Mouse (Mus musculus) embryonic facial prominence, embryonic 13.5 days (tissue): ENCODE results near the gene Cxcl17. TPM values are rescaled to one million over a fixed set of nuclear protein-coding genes. Genes with fewer than 3 reads are reported as not detected.
"Not testable (repeated sequence)": the region's sequence is repeated elsewhere in the genome, so short reads cannot be mapped to it uniquely, and the experiment has no call there.

Experiments used
- ATAC-seq: fragments of 200-750 bp; cut with Nextera tagmentation; 2 replicates; pipeline ENCODE4 v1.8.0; 2017; ENCODE audit warnings: low read depth; ENCODE audit not compliant: insufficient number of reproducible peaks, insufficient read depth, low FRiP score, low TSS enrichment
- H3K27ac ChIP-seq: fragments of 300-500 bp; sonication (generic); 2 replicates; pipeline ENCODE4 v1.5.1; 2015; ENCODE audit warnings: moderate library complexity, mild to moderate bottlenecking, inconsistent platforms
- H3K27me3 ChIP-seq: fragments of 300-500 bp; sonication (generic); 2 replicates; pipeline ENCODE4 v1.6.1; 2015; ENCODE audit warnings: mild to moderate bottlenecking, inconsistent platforms
- H3K36me3 ChIP-seq: fragments of 300-500 bp; sonication (generic); 2 replicates; pipeline ENCODE4 v1.6.1; 2015; ENCODE audit warnings: mild to moderate bottlenecking, inconsistent platforms
- H3K4me1 ChIP-seq: fragments of 300-500 bp; sonication (generic); 2 replicates; pipeline ENCODE4 v1.6.1; 2015; ENCODE audit warnings: inconsistent platforms
- H3K4me2 ChIP-seq: fragments of 300-500 bp; sonication (generic); 2 replicates; pipeline ENCODE4 v1.6.1; 2015; ENCODE audit warnings: moderate library complexity, mild to moderate bottlenecking, inconsistent platforms
- H3K4me3 ChIP-seq: fragments of 300-500 bp; sonication (generic); 2 replicates; pipeline ENCODE4 v1.5.1; 2015; ENCODE audit warnings: mild to moderate bottlenecking, inconsistent platforms
- H3K9ac ChIP-seq: fragments of 300-500 bp; sonication (generic); 2 replicates; pipeline ENCODE4 v1.6.1; 2015; ENCODE audit warnings: mild to moderate bottlenecking, inconsistent platforms
- H3K9me3 ChIP-seq: fragments of 300-500 bp; sonication (generic); 2 replicates; pipeline ENCODE4 v1.6.1; 2016; ENCODE audit warnings: inconsistent platforms
- WGBS: fragments of 180-500 bp; shearing (Covaris S2); methylation state at CpG from one replicate; pipeline ENCODE4 v1.1.7; 2015; ENCODE audit warnings: mixed read lengths; 5-methylcytosine and 5-hydroxymethylcytosine counted together
- polyA plus RNA-seq: library from polyadenylated mRNA; unstranded; fragments of >200 nt; fragmentation: Nextera tagmentation; extraction: Ambion mirVana; gene quantifications from 2 replicates; pipeline ENCODE4 v1.2.1, GENCODE M21; 2015

Cxcl17 gene
- polyA plus RNA-seq, 1 experiment from 2014 or later = not detected

DNA sequence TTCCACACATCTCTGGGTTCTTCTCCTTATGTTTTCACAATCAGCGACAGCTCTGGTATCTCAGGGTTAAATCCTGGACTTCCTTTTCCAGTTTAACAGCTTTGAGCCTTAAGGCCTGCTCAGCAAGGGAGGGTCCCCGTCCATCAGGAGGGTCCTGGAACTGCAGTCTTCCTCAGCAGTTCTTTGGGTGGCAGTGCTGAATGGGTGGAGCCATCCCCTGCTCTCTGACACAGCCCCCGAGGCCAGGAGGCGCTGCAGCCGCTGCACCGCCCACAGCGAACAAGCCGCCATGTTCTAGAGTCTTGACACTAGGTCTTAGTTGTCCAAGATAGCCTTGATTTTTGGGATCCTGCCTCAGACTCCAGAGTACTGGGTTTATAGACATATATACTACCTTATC, 6.8 kb upstream of the Cxcl17 start:
- Histone ChIP-seq H3K4me2 (no peak overlapping the region), H3K9me3 (no peaks in the 10 kb centered on the region), H3K9ac (no peak overlapping the region), H3K27ac (no peak overlapping the region), H3K27me3 (peaks cover 22% of the 10 kb centered on the region), H3K4me3 (no peak overlapping the region), H3K4me1 (0 out of 2 replicates have a peak, but pooled peaks cover 3% of the 10 kb centered on the region), H3K36me3 (no peaks in the 10 kb centered on the region)
- 78% methylated on average over 8 of the region's 8 CpGs for WGBS
- ATAC-seq = no peak

DNA sequence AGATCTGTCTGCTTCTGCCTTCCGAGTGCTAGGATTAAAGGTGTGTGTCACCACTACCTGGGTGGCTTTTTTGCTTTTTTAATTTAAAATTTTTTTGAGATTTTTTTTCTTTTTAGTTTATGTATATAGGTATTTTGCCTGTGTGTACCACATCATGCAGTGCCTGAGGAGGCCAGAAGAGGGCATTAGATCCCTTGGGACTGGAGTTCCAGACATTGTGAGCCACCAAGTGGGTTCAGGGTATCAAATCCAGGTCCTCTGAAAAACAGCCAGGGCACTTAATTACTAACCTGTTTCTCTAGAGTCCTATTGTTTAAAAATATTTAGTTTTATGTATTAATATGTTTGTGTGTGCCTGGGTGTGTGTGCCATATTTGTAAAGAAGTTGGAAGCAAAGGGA, 4.9 kb upstream of the Cxcl17 start:
- 84% methylated on average over 1 of the region's 1 CpGs for WGBS
- no peaks in the 10 kb centered on the region for H3K9me3 ChIP-seq
- H3K4me1 ChIP-seq = 0 out of 2 replicates have a peak, but pooled peaks cover 1% of the 10 kb centered on the region
- H3K27me3 ChIP-seq = peaks cover 10% of the 10 kb centered on the region
- no peak overlapping the region for H3K4me2 ChIP-seq
- H3K9ac ChIP-seq = no peak overlapping the region
- H3K27ac ChIP-seq = no peak overlapping the region
- H3K36me3 ChIP-seq = no peaks in the 10 kb centered on the region
- no peak for ATAC-seq
- no peak overlapping the region for H3K4me3 ChIP-seq

DNA sequence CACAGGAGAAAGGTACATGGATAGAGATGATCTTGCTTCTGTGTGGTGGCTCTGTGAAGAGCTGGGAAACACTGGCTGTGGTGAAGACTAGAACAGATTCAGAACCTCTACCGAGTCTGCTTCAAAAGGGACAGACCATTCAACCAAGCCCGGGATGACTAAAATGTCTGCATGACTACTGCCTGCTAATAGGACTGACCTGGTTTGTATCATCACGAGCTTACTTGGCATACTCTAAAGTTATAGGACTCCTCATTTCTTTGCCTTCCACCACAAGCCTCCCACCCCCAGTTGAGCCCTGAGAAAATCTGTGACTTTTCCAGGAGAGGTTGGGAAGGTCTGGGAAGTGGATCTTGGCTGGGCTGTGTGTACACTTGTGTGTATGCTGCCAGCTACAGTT, 825 bp downstream of the Cxcl17 start:
- Histone ChIP-seq H3K4me3 (no peak overlapping the region), H3K9me3 (no peaks in the 10 kb centered on the region), H3K4me2 (no peak overlapping the region), H3K36me3 (no peaks in the 10 kb centered on the region), H3K27ac (no peak overlapping the region), H3K9ac (no peak overlapping the region), H3K4me1 (no peaks in the 10 kb centered on the region), H3K27me3 (no peaks in the 10 kb centered on the region)
- WGBS = 81% methylated on average over 3 of the region's 3 CpGs
- ATAC-seq = no peak

DNA sequence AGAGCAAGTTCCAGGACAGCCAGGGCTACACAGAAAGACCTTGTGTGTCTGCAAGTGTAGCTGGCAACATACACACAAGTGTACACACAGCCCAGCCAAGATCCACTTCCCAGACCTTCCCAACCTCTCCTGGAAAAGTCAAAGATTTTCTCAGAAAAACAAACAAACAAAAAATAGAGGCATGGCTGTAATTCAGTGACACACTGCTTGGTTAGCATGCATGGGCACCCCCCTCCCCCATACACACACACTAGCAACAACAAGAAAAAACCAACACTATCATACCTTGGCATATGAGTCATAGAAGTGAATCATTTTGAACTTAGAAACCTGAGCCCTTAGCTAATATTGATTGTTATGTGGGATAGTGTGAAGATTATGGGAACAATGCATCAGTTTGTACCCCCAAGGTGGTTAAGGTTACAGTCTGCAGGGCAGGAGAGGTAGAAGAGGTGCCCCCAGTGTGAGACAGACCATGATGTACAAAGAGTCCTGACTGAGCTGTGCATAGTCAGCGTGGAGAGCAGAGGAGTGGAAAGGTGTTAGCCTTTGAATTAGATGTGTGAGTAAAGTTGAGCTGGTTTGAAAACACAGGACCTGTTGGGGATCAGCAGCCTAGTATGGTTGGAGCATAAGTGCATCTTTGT, 1.6 kb downstream of the Cxcl17 start:
- H3K27me3 ChIP-seq = no peaks in the 10 kb centered on the region
- no peak overlapping the region for H3K4me3 ChIP-seq
- H3K36me3 ChIP-seq = no peaks in the 10 kb centered on the region
- H3K9ac ChIP-seq = no peak overlapping the region
- ATAC-seq = no peak
- H3K4me1 ChIP-seq = no peaks in the 10 kb centered on the region
- no peaks in the 10 kb centered on the region for H3K9me3 ChIP-seq
- 85% methylated on average over 1 of the region's 1 CpGs for WGBS
- H3K4me2 ChIP-seq = no peak overlapping the region
- no peak overlapping the region for H3K27ac ChIP-seq

DNA sequence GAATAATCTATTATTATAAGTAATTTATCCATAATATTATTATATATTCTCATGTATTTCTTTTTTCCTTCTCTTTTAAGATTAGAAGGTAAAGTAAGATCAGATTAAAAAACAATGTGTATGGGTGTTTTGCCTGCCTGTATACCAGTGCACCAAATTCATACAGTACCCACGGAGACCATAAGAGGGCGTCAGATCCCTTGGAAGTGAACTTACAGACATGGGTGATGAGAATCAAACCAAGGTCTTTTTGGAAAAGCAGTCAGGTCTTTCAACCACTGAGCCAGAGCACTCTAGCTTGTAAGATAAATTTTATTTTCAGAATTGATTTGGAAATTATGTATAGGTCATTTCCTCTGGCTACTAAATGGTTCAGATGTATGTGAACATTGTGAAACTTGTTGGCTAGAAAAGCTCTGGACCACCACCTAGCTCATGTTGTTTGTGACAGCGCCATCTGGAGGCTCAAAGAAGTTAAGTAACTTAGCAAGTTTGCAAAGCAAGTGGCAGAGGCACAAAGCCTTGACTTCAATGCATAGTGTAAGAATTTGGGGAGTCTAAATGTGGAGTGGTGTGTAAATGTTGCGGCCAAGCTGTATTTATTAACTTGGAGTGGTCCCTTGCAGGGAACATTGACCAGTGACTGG, 3.4 kb downstream of the Cxcl17 start:
- Histone ChIP-seq H3K4me2 (no peak overlapping the region), H3K36me3 (no peaks in the 10 kb centered on the region), H3K9ac (no peak overlapping the region), H3K9me3 (no peaks in the 10 kb centered on the region), H3K4me1 (no peaks in the 10 kb centered on the region), H3K27ac (no peak overlapping the region), H3K27me3 (no peaks in the 10 kb centered on the region), H3K4me3 (no peak overlapping the region)
- no peak for ATAC-seq
- 43% methylated on average over 4 of the region's 4 CpGs for WGBS

DNA sequence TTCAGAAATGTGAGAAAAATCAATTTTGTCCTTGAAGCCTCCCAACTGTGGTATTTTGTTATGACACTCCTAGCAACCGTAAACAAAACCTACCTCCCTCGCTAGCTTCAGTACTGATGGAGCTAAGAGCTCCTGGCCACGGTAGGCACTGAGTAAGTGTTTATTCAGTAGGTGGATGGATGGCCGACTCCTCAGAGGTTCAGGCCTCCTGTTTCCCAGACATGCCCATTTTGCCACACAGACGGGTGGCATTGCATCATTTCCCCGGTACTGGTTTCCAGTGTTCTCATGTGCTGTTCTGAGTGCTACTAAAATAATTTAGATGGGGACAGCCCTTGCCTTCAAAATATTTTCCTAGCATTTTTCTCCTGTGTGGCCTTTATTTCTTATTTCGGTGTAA, 6.2 kb downstream of the Cxcl17 start:
- Histone ChIP-seq H3K9me3 (no peaks in the 10 kb centered on the region), H3K27ac (no peak overlapping the region), H3K4me2 (no peak overlapping the region), H3K4me3 (no peak overlapping the region), H3K4me1 (peaks cover 16% of the 10 kb centered on the region), H3K27me3 (no peaks in the 10 kb centered on the region), H3K9ac (no peak overlapping the region), H3K36me3 (no peaks in the 10 kb centered on the region)
- no peak for ATAC-seq
- WGBS = 87% methylated on average over 7 of the region's 7 CpGs

DNA sequence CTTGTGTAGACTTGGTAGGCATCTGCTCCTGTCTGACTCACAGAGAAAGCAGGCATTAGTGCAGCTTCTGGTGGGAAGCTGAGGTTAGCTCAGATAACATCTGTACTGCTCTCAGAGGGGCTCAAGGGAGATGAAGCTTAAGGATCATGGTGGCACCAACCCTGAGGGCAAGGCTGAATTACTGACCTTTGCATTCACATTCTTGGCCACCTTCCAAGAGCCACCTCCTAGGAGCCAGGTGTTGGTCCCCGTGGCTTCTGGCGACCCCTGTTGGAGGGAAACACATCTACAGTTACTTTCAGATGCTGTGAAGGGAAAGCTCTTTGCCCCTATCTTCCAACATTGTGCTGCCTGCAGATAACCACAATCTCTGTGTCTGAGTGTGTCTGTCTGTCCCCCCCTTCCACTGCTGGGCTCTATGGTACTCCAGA, 10.0 kb downstream of the Cxcl17 start:
- Histone ChIP-seq H3K9ac (no peak overlapping the region), H3K27me3 (no peaks in the 10 kb centered on the region), H3K4me1 (peaks cover 24% of the 10 kb centered on the region), H3K36me3 (no peaks in the 10 kb centered on the region), H3K9me3 (no peaks in the 10 kb centered on the region), H3K27ac (peak overlapping the region; percentile 78; the same call in 1 of the 2 replicates), H3K4me3 (no peak overlapping the region), H3K4me2 (no peak overlapping the region)
- no peak for ATAC-seq
- WGBS = 0% methylated on average over 2 of the region's 2 CpGs

DNA sequence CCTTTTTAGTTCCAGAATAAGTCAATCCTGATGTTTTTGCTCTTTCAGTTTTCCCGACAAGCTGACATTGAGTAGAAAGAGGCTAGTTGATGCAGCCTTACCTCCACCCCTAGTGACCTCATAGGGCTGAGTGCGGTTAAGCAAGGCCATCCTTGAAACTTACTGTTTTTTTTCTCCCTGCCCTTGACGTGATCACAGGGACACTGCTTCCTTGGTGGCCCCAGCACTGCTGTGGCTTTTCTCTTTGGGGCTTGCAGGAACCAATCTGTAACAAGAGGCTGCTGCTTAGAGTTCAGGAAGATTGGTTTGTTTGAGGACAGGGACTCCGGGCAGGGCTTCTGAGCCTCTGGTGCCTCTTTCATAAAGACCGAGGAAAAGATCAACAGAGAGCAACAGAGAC, 10.7 kb downstream of the Cxcl17 start:
- Histone ChIP-seq H3K4me1 (peaks cover 24% of the 10 kb centered on the region), H3K9ac (0 out of 2 replicates have a peak overlapping the region, but pooled peaks have one; percentile 21), H3K36me3 (no peaks in the 10 kb centered on the region), H3K27ac (peak overlapping the region; percentile 78), H3K9me3 (no peaks in the 10 kb centered on the region), H3K27me3 (no peaks in the 10 kb centered on the region), H3K4me3 (no peak overlapping the region), H3K4me2 (no peak overlapping the region)
- no peak for ATAC-seq
- 10% methylated on average over 5 of the region's 5 CpGs for WGBS

DNA sequence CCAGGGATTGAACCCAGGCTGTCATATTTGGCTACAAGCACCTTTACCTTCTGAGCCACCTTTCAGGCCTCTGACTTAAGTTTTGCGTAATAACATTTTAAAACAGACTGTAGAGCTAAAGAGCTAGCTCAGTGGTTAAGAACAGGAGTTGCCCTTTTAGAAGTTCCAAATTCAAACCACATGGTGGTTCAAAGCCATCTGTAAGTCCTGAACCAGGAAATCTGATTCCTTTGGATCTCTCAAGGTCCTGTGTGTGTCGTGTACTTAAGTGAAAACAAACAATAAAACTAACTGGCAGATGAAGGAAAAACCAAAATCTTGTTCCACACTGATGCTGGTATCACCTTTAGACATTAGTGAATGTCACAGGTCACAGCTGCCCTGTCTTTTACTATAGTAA, 11.1 kb downstream of the Cxcl17 start:
- no peaks in the 10 kb centered on the region for H3K36me3 ChIP-seq
- H3K27me3 ChIP-seq = no peaks in the 10 kb centered on the region
- peaks cover 24% of the 10 kb centered on the region for H3K4me1 ChIP-seq
- 18% methylated on average over 2 of the region's 2 CpGs for WGBS
- H3K4me3 ChIP-seq = no peak overlapping the region
- no peak for ATAC-seq
- H3K4me2 ChIP-seq = no peak overlapping the region
- H3K27ac ChIP-seq = peak overlapping the region; percentile 78; the same call in 1 of the 2 replicates
- no peaks in the 10 kb centered on the region for H3K9me3 ChIP-seq
- H3K9ac ChIP-seq = no peak overlapping the region

DNA sequence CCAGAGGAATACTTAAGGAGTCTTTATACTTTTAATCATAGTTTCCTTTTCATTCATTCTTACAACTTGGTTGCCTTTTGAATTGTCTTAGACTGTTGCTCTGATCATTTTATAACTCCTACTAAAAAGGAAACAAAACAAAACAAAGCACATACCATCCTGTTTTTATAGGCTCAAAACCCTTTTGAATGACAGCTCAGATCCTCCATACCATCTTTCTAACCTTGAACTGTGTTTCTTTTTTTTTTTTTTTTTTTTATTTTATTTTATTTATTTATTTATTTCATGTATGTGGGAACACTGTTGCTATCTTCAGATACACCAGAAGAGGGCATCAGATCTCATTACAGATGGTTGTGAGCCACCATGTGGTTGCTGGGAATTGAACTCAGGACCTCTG, 13.7 kb downstream of the Cxcl17 start:
- H3K27ac ChIP-seq, H3K4me2 ChIP-seq, H3K9ac ChIP-seq, H3K9me3 ChIP-seq, H3K4me3 ChIP-seq, ATAC-seq, H3K27me3 ChIP-seq, H3K36me3 ChIP-seq: not testable (repeated sequence)
- peaks cover 36% of the 10 kb centered on the region for H3K4me1 ChIP-seq

DNA sequence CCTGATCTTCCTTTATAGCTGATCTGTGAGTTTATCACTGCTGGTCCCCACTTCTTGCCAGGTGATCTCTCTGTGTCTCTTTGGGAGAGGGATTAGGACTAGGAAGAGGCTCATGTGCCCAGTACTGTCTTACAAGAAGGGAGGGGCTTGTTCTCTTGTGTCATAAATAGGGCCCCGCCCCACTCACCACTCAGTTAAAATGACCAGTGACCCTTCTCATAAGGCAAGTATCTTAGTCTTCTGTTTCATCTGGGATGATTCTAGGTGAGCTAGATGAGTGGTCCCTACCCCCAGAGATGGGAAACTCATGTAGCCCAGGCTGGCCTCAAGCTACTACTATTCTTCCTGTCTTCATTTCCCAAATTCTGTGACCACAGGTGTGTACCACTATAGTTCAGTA, 14.1 kb downstream of the Cxcl17 start, which contains the start of gene Lipe:
Lipe (minus strand) TSS at position 101 of the 400 bp plus-strand sequence.
- WGBS = 98% methylated on average over 1 of the region's 1 CpGs

DNA sequence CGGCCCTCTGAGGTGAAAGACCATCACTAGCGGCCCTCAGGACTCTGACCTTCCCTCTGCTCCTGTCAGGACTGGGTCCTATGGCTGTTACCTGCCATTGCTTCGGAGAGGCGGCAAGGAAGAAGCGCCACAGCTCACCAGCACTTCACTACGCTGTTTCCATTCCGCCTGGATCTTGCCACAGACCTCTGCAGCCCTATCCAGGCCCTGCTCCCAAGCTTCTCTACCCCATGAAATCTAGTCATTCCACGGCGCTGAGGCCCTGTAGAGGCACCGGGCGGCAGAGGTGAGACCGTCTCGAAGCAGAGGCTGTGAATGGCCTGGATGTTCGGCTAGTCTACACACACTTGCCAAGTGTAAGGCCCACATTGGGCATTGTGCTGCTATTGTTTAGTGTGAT, 16.1 kb downstream of the Cxcl17 start:
- no peaks in the 10 kb centered on the region for H3K36me3 ChIP-seq
- H3K27me3 ChIP-seq = no peaks in the 10 kb centered on the region
- peaks cover 35% of the 10 kb centered on the region for H3K4me1 ChIP-seq
- no peak overlapping the region for H3K9ac ChIP-seq
- WGBS = 91% methylated on average over 14 of the region's 14 CpGs
- no peak for ATAC-seq
- 0 out of 2 replicates have a peak overlapping the region, but pooled peaks have one; percentile 35 for H3K27ac ChIP-seq
- H3K9me3 ChIP-seq = no peaks in the 10 kb centered on the region
- H3K4me2 ChIP-seq = peak overlapping the region; percentile 77
- H3K4me3 ChIP-seq = peak overlapping the region; percentile 64; the same call in 1 of the 2 replicates

More for the DNA sequence above, 14.1 kb downstream of the Cxcl17 start, which contains the start of gene Lipe:
- peaks cover 41% of the 10 kb centered on the region for H3K4me1 ChIP-seq
- no peak within 1 kb of the TSS for H3K27ac ChIP-seq
- no peak within 1 kb of the TSS for H3K4me3 ChIP-seq
- H3K9ac ChIP-seq = no peak within 1 kb of the TSS
- ATAC-seq = no peak
- no peaks in the 10 kb centered on the region for H3K9me3 ChIP-seq
- H3K27me3 ChIP-seq = no peaks in the 10 kb centered on the region
- H3K36me3 ChIP-seq = no peaks in the 10 kb centered on the region
- H3K4me2 ChIP-seq = no peak within 1 kb of the TSS
